Mouse (Mus musculus) neural tube, embryonic 13.5 days (tissue): ENCODE measurements around the gene Oat. TPM values are rescaled to one million over a fixed set of nuclear protein-coding genes. Genes with fewer than 3 reads are reported as not detected.

Experiments
- ATAC-seq: fragments of 200-750 bp; cut with Nextera tagmentation; 2 replicates; pipeline ENCODE4 v1.8.0; 2017; ENCODE audit warnings: low read depth, mild to moderate bottlenecking, moderate TSS enrichment, moderate library complexity
- H3K27ac ChIP-seq: fragments of 300-500 bp; sonication (generic); replicated peaks from 2 replicates; pipeline ENCODE4 v1.5.1; 2015; ENCODE audit warnings: moderate library complexity, mild to moderate bottlenecking, inconsistent platforms
- H3K27me3 ChIP-seq: fragments of 300-500 bp; sonication (generic); 2 replicates; pipeline ENCODE4 v1.6.1; 2015; ENCODE audit warnings: mild to moderate bottlenecking, inconsistent platforms
- H3K36me3 ChIP-seq: fragments of 300-500 bp; sonication (generic); 2 replicates; pipeline ENCODE4 v1.6.1; 2015; ENCODE audit warnings: mild to moderate bottlenecking, inconsistent platforms
- H3K4me1 ChIP-seq: fragments of 300-500 bp; sonication (generic); replicated peaks from 2 replicates; pipeline ENCODE4 v1.6.1; 2015; ENCODE audit warnings: inconsistent platforms
- H3K4me2 ChIP-seq: fragments of 300-500 bp; sonication (generic); 2 replicates; pipeline ENCODE4 v1.6.1; 2015; ENCODE audit warnings: inconsistent platforms, mild to moderate bottlenecking, moderate library complexity
- H3K4me3 ChIP-seq: fragments of 300-500 bp; sonication (generic); 2 replicates; pipeline ENCODE4 v1.5.1; 2015; ENCODE audit warnings: mild to moderate bottlenecking, inconsistent platforms
- H3K9ac ChIP-seq: fragments of 300-500 bp; sonication (generic); 2 replicates; pipeline ENCODE4 v1.6.1; 2015; ENCODE audit warnings: moderate library complexity, mild to moderate bottlenecking, inconsistent platforms
- H3K9me3 ChIP-seq: fragments of 300-500 bp; sonication (generic); 2 replicates; pipeline ENCODE4 v1.6.1; 2016; ENCODE audit warnings: inconsistent platforms
- WGBS: fragments of 180-500 bp; shearing (Covaris S2); methylation state at CpG from one replicate; pipeline ENCODE4 v1.1.7; 2015; 5-methylcytosine and 5-hydroxymethylcytosine counted together
- polyA plus RNA-seq: library from polyadenylated mRNA; unstranded; fragments of >200 nt; fragmentation: Nextera tagmentation; extraction: Ambion mirVana; gene quantifications from 2 replicates; pipeline ENCODE4 v1.2.1, GENCODE M21; 2015

The Oat gene
- polyA plus RNA-seq, 1 experiment from 2014 or later, result 90.2 TPM

DNA sequence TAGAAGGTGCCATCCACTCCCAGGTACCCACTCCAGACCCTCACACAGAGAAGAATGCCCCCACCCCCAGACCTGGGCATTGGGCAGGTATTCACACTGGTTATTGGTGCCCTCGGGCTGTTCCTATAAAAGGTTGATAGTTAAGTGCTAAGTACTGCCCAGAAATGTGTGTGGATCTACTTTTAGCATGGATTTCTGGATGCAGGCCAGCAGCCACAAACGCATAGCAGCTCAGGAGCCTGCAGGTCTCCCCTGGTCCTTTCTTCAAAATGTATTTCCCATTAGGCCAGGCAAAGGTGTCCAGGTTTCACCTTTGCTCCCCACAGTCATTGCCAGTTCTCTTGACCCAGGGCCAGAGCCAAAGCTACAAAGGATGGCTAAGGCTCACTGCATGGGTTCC is 67.1 kb downstream of the Oat start:
- no peak overlapping the region for H3K4me3 ChIP-seq

More for the DNA sequence above, 67.1 kb downstream of the Oat start:
- no peaks in the 10 kb centered on the region; the same call in 1 of the 2 replicates for H3K27me3 ChIP-seq
- 67% methylated on average over 2 of the region's 2 CpGs for WGBS
- ATAC-seq, result no peak
- no peaks in the 10 kb centered on the region for H3K4me1 ChIP-seq
- no peaks in the 10 kb centered on the region for H3K36me3 ChIP-seq
- no peak overlapping the region for H3K27ac ChIP-seq
- H3K9ac ChIP-seq, result no peak overlapping the region
- no peaks in the 10 kb centered on the region for H3K9me3 ChIP-seq
- H3K4me2 ChIP-seq, result no peak overlapping the region

Other genes starting within 250 kb of the Oat start
- gene Nkx1-2, start 23.2 kb upstream of the Oat start, polyA plus RNA-seq, result 0.61 and 1.5 TPM in 2 replicates
- gene Lhpp, start 34.2 kb upstream of the Oat start, polyA plus RNA-seq, result 27.8 and 32.1 TPM in 2 replicates
- 13.9 and 16.0 TPM in 2 replicates for gene Fam53b, start 237.5 kb upstream of the Oat start, polyA plus RNA-seq